Mouse (Mus musculus) cerebellum, adult 2 months (tissue): ENCODE measurements at regions not wholly inside any gene's neighbourhood (a gene's known extent, or its start where the extent isn't known, plus 50 kb on each side); places are given as distances from the start of the nearest gene placed in this dataset.

Source experiments
- DNase-seq, 2 experiments: peaks; one replicate each; pipeline ENCODE4 v3.0.0; 2021
- H3K27ac ChIP-seq: fragments of 200-500 bp; 2 replicates; pipeline ENCODE4 v1.5.1; 2012; ENCODE audit warnings: low read length, control low read depth, inconsistent platforms; ENCODE audit not compliant: insufficient read depth
- H3K27me3 ChIP-seq: fragments of 200-500 bp; 2 replicates; pipeline ENCODE4 v1.6.1; 2012; ENCODE audit warnings: inconsistent platforms, mild to moderate bottlenecking, low read length, moderate library complexity; ENCODE audit not compliant: control insufficient read depth, insufficient read depth
- H3K4me1 ChIP-seq: fragments of 200-500 bp; 2 replicates; pipeline ENCODE4 v1.6.1; 2011; ENCODE audit warnings: low read length; ENCODE audit not compliant: control insufficient read depth, insufficient read depth
- H3K4me3 ChIP-seq: fragments of 200-500 bp; replicated peaks from 2 replicates; pipeline ENCODE3; 2011; ENCODE audit warnings: mild to moderate bottlenecking, low read depth, low read length, control low read depth; ENCODE audit not compliant: insufficient read depth
- CTCF ChIP-seq: fragments of 200-500 bp; IDR thresholded peaks from 2 replicates; pipeline ENCODE4 v1.5.1; 2011; ENCODE audit warnings: low read depth, mild to moderate bottlenecking, control low read depth, low read length, moderate library complexity, borderline replicate concordance; ENCODE audit not compliant: insufficient read depth
- POLR2A ChIP-seq: fragments of 200-500 bp; IDR thresholded peaks from 2 replicates; pipeline ENCODE4 v1.6.1; 2011; ENCODE audit warnings: low read length, control low read depth, borderline replicate concordance; ENCODE audit not compliant: insufficient read depth
- WGBS: fragments of 180-500 bp; shearing (Covaris S2); methylation state at CpG from one replicate; pipeline ENCODE4 v1.1.7; 2018; 5-methylcytosine and 5-hydroxymethylcytosine counted together

GRCm38 (mm10) chr13:99039063-99039385, 54.7 kb upstream of the 1700024P04Rik start:
- no peak for TF ChIP-seq POLR2A
- no peak for TF ChIP-seq CTCF
- H3K27ac ChIP-seq = no peak overlapping the region
- no peaks in the 10 kb centered on the region for H3K4me1 ChIP-seq
- DNase-seq = no peak
- no peaks in the 10 kb centered on the region for H3K27me3 ChIP-seq
- 92% methylated on average over 7 of the region's 7 CpGs for WGBS
- H3K4me3 ChIP-seq = no peak overlapping the region

DNA sequence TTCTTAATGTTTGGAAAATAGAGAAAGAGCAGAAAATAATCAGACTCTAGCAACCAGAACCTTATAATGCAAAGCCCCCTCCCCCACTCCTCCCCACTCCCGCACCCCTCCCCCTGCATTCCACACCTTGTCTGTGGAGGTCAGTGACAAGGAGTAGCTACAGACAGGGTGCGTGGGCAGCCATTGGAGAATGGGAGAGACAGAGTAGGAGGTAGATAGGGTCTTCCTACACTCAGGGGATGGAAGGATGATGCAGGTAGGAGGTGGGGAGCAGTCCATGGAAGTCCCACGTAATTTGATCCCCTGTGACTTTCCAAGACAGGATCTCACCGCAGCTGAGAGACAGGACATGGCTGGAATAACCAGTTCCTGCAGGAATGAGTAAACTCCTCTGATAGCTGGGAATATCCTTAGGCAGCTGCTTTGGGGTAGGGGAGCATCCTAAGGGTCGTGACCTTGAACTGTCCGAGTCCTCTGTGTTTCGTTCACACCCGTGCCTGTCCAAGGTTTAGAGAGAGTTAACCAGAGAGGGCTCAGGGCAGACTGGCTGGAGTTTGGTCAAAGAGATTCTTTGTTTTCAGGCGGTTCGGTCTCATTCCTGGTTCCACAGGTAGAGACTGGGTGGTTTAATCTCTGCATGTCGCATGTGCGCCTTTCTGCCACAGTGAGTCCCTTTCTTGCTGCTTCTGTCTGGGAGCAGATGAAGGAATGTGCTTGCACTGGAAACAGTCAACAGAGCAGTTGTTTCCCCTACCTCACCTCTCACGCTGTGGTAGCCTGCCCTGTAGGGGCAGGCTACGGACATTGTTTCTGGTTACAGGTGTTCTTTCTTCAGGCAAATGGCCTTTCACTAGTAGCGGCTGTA, 54.1 kb upstream of the 1700024P04Rik start:
- no peak for DNase-seq
- no peak for TF ChIP-seq CTCF
- no peak for TF ChIP-seq POLR2A
- Histone ChIP-seq H3K4me1 (no peaks in the 10 kb centered on the region), H3K27me3 (no peaks in the 10 kb centered on the region), H3K4me3 (no peak overlapping the region), H3K27ac (no peak overlapping the region)
- 72% methylated on average over 15 of the region's 15 CpGs for WGBS

DNA sequence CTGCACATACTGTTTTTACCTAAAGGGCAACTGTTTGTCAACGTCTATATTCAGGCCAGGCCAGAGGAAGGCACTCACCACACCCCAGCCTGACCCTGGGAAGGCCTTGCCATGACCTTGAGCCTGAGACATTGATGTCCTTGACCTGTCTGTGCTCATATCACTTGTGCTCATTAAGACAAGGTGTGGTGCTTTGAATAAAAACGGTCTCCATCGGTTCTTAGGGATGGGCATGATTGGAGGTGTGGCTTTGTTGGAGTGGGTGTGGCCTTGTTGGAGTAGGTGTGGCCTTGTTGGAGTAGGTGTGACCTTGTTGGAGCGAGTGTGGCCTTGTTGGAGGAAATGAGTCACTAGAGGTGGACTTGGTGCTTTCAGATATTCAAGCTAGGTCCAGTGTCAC, 52.8 kb upstream of the 1700024P04Rik start:
- WGBS = 93% methylated on average over 4 of the region's 4 CpGs
- no peak for DNase-seq
- TF ChIP-seq POLR2A (no peak), CTCF (no peak)
- Histone ChIP-seq H3K27ac (no peak overlapping the region), H3K4me3 (no peak overlapping the region), H3K27me3 (no peaks in the 10 kb centered on the region), H3K4me1 (no peaks in the 10 kb centered on the region)
